Mouse (Mus musculus): ENCODE measurements around the gene 9630041A04Rik. TPM values are rescaled to one million over a fixed set of nuclear protein-coding genes. Genes with fewer than 3 reads are reported as not detected.

Gene 9630041A04Rik
- total RNA-seq, 2 experiments from 2014 or later, result not detected

GRCm38 (mm10) chr9:101919324-101919723 lies 57.7 kb downstream of the 9630041A04Rik start:
- DNase-seq, result no peak

GRCm38 (mm10) chr9:101922846-101923245 lies 61.2 kb downstream of the 9630041A04Rik start:
- no peak for DNase-seq

GRCm38 (mm10) chr9:101924829-101925228 lies 63.2 kb downstream of the 9630041A04Rik start:
- DNase-seq, result no peak

- no peak for DNase-seq
These were observed 72.4 kb downstream of the 9630041A04Rik start for GRCm38 (mm10) chr9:101933946-101934573.

- no peak for DNase-seq
These were observed 73.2 kb downstream of the 9630041A04Rik start for GRCm38 (mm10) chr9:101934887-101935286.

- DNase-seq, result no peak
These were observed 76.4 kb downstream of the 9630041A04Rik start for GRCm38 (mm10) chr9:101938066-101938465.

GRCm38 (mm10) chr9:101939006-101939405 lies 77.4 kb downstream of the 9630041A04Rik start:
- DNase-seq, result no peak

- no peak for DNase-seq
These were observed 78.5 kb downstream of the 9630041A04Rik start for GRCm38 (mm10) chr9:101940182-101940581.

GRCm38 (mm10) chr9:101942058-101942669 lies 80.5 kb downstream of the 9630041A04Rik start:
- no peak for DNase-seq

GRCm38 (mm10) chr9:101945326-101945725 lies 83.7 kb downstream of the 9630041A04Rik start:
- no peak for DNase-seq

- DNase-seq, result no peak
These were observed 84.2 kb downstream of the 9630041A04Rik start for GRCm38 (mm10) chr9:101945814-101946213.

GRCm38 (mm10) chr9:101950101-101950500 lies 88.5 kb downstream of the 9630041A04Rik start:
- no peak for DNase-seq

- no peak for DNase-seq
These were observed 92.9 kb downstream of the 9630041A04Rik start for GRCm38 (mm10) chr9:101954529-101954928.

GRCm38 (mm10) chr9:101956228-101956627 lies 94.6 kb downstream of the 9630041A04Rik start:
- DNase-seq, result no peak

GRCm38 (mm10) chr9:101971806-101972205 lies 110.2 kb downstream of the 9630041A04Rik start:
- no peak for DNase-seq

GRCm38 (mm10) chr9:101972314-101972713 lies 110.7 kb downstream of the 9630041A04Rik start:
- DNase-seq, result no peak

- no peak for DNase-seq
These were observed 115.3 kb downstream of the 9630041A04Rik start for GRCm38 (mm10) chr9:101976884-101977465.

- DNase-seq, result no peak
These were observed 119.5 kb downstream of the 9630041A04Rik start for GRCm38 (mm10) chr9:101981161-101981560.

GRCm38 (mm10) chr9:101982378-101982777 lies 120.7 kb downstream of the 9630041A04Rik start:
- no peak for DNase-seq

GRCm38 (mm10) chr9:101986910-101987309 lies 125.3 kb downstream of the 9630041A04Rik start:
- DNase-seq, result no peak

- no peak for DNase-seq
These were observed 128.4 kb downstream of the 9630041A04Rik start for GRCm38 (mm10) chr9:101990032-101990431.

- no peak for DNase-seq
These were observed 129.2 kb downstream of the 9630041A04Rik start for GRCm38 (mm10) chr9:101990836-101991235.
